Mouse (Mus musculus) heart, adult 2 months (tissue): ENCODE measurements around the gene 4921517D22Rik. TPM values are rescaled to one million over a fixed set of nuclear protein-coding genes. Genes with fewer than 3 reads are reported as not detected.

Experiments
- DNase-seq, 2 experiments: peaks; one replicate each; pipeline ENCODE4 v3.0.0; 2021
- H3K27ac ChIP-seq: fragments of 200-600 bp; 2 replicates; pipeline ENCODE4 v1.8.1; 2022
- H3K27me3 ChIP-seq: fragments of 200-500 bp; 2 replicates; pipeline ENCODE4 v1.6.1; 2012; ENCODE audit warnings: mild to moderate bottlenecking, low read length, inconsistent platforms, mixed read lengths; ENCODE audit not compliant: control insufficient read depth, insufficient read depth
- H3K36me3 ChIP-seq: fragments of 200-500 bp; 2 replicates; pipeline ENCODE4 v1.6.1; 2012; ENCODE audit warnings: low read length, inconsistent platforms; ENCODE audit not compliant: control insufficient read depth, insufficient read depth
- H3K4me1 ChIP-seq: fragments of 200-500 bp; 2 replicates; pipeline ENCODE4 v1.6.1; 2011; ENCODE audit warnings: low read length; ENCODE audit not compliant: control insufficient read depth, insufficient read depth
- H3K4me3 ChIP-seq: fragments of 200-600 bp; 2 replicates; pipeline ENCODE4 v1.8.1; 2022
- H3K79me2 ChIP-seq: fragments of 200-500 bp; replicated peaks from 2 replicates; pipeline ENCODE4 v1.6.1; 2012; ENCODE audit warnings: mild to moderate bottlenecking, inconsistent platforms, low read length, moderate library complexity, mixed read lengths; ENCODE audit not compliant: control insufficient read depth, insufficient read depth
- H3K9ac ChIP-seq: fragments of 200-500 bp; 2 replicates; pipeline ENCODE4 v1.6.1; 2012; ENCODE audit warnings: low read depth, mild to moderate bottlenecking, control low read depth, inconsistent platforms, low read length, mixed read lengths
- CTCF ChIP-seq: fragments of 200-600 bp; IDR thresholded peaks from 2 replicates; pipeline ENCODE4 v1.8.1; 2022; ENCODE audit warnings: antibody characterized with exemption, mild to moderate bottlenecking, moderate library complexity
- EP300 ChIP-seq: fragments of 200-500 bp; IDR thresholded peaks from 2 replicates; pipeline ENCODE4 v1.6.1; 2011; ENCODE audit warnings: low read depth, low read length, control low read depth; ENCODE audit not compliant: insufficient read depth
- POLR2A ChIP-seq: fragments of 200-500 bp; IDR thresholded peaks from 2 replicates; pipeline ENCODE4 v1.6.1; 2011; ENCODE audit warnings: mild to moderate bottlenecking, low read depth, low read length, control low read depth; ENCODE audit not compliant: insufficient read depth
- WGBS: fragments of 180-500 bp; shearing (Covaris S2); methylation state at CpG from one replicate; pipeline ENCODE4 v1.1.7; 2018; 5-methylcytosine and 5-hydroxymethylcytosine counted together
- intact Hi-C: fragments of 180-260 bp; cut with DNase I; formaldehyde crosslinking; loops from one replicate; pipeline ENCODE4 v1.15.1; 2025
- polyA plus RNA-seq: library from polyadenylated mRNA; depleted of rRNA; stranded (reverse); fragments of >200 nt; gene quantifications from 2 replicates; pipeline ENCODE4 v1.2.3, GENCODE M21; 2012
- total RNA-seq, 2 experiments: library from RNA; stranded (reverse); gene quantifications; 2 replicates each; pipeline ENCODE4 v1.2.3; 2021

4921517D22Rik gene
- total and polyA plus RNA-seq, 3 experiments = not detected

DNA sequence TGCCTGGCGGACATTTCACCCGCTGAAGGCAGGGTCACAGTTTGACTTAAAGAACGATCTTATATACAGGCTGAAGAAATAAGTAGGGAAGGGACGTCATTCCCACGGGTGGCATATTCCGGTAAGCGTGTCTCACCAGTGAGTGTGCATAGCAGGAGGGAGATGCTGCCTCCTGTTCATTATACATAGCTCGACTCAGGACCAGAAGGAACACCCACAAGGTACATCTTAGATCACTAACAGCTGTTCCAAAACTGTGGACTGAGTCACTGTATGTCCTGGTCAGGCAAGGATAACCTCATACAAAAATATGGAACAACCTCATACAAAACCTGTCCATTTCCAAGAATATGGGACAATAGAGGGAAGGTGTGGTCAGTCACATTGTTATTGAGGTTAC lies 5.2 kb upstream of the 4921517D22Rik start:
- Histone ChIP-seq H3K79me2 (no peaks in the 10 kb centered on the region), H3K9ac (no peak overlapping the region), H3K36me3 (no peaks in the 10 kb centered on the region), H3K27ac (no peak overlapping the region), H3K4me1 (peaks cover under 1% of the 10 kb centered on the region; the same call in 1 of the 2 replicates), H3K4me3 (no peak overlapping the region), H3K27me3 (no peaks in the 10 kb centered on the region)
- intact Hi-C loops = no loop called here
- TF ChIP-seq CTCF (no peak), POLR2A (no peak), EP300 (no peak)
- WGBS = 94% methylated on average over 8 of the region's 8 CpGs
- DNase-seq = no peak

DNA sequence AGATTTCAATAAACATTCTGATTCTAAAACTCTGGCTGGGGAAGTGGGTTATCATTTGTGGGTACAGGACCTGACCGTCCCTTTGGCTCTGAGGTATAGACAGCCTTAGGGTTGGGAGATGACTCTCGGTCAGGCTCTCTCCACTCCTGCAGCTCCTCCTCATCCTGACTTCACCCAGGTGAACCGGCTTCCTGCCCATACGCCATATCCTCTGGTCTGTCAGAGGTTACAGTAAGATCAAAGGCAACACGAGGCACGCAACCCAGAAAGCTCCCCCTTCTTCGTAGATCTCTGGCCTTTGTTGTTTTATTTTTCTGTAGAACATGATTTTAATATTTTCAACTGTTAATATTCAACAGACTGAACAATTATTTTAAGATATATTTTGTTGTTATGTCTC lies 1.9 kb upstream of the 4921517D22Rik start:
- intact Hi-C loops = no loop called here
- TF ChIP-seq CTCF (no peak), EP300 (no peak), POLR2A (no peak)
- 86% methylated on average over 7 of the region's 7 CpGs for WGBS
- Histone ChIP-seq H3K9ac (no peak overlapping the region), H3K27ac (no peak overlapping the region), H3K27me3 (no peaks in the 10 kb centered on the region), H3K4me1 (no peaks in the 10 kb centered on the region), H3K79me2 (no peaks in the 10 kb centered on the region), H3K36me3 (no peaks in the 10 kb centered on the region), H3K4me3 (no peak overlapping the region)
- DNase-seq = no peak

GRCm38 (mm10) chr13:59691478-59691877 lies 2.4 kb downstream of the 4921517D22Rik start:
- H3K9ac ChIP-seq = no peak overlapping the region
- WGBS = 84% methylated on average over 10 of the region's 10 CpGs
- H3K36me3 ChIP-seq = no peaks in the 10 kb centered on the region
- DNase-seq = no peak
- H3K4me1 ChIP-seq = no peaks in the 10 kb centered on the region
- no peak overlapping the region for H3K27ac ChIP-seq
- intact Hi-C loops = no loop called here
- H3K4me3 ChIP-seq = no peak overlapping the region
- no peaks in the 10 kb centered on the region for H3K79me2 ChIP-seq
- TF ChIP-seq CTCF = no peak
- no peak for TF ChIP-seq EP300
- TF ChIP-seq POLR2A = no peak
- no peaks in the 10 kb centered on the region for H3K27me3 ChIP-seq

DNA sequence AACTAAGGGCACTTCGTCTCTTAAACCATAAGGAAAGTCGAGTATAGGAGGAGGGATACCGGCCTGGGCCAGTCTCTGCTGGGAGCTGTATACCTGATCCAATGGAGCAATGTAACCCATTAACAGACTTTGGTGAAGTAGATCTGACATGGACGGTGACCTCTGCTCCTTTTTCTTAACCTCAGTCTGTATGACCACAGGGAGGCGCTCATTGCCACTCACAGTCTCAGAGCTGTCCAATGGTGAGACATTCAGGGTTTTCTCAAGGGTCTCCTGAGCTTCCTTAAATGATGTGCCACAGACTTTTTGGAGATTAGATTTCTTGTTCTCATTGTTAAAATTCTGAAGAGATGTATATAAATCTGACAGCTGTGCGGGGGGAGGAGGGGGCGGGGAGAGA lies 3.3 kb downstream of the 4921517D22Rik start:
- Histone ChIP-seq H3K36me3 (no peaks in the 10 kb centered on the region), H3K27me3 (no peaks in the 10 kb centered on the region), H3K4me3 (no peak overlapping the region), H3K4me1 (no peaks in the 10 kb centered on the region), H3K79me2 (no peaks in the 10 kb centered on the region), H3K9ac (no peak overlapping the region), H3K27ac (no peak overlapping the region)
- no peak for DNase-seq
- 84% methylated on average over 7 of the region's 7 CpGs for WGBS
- intact Hi-C loops = no loop called here
- TF ChIP-seq EP300 (no peak), CTCF (peak; percentile 18)

DNA sequence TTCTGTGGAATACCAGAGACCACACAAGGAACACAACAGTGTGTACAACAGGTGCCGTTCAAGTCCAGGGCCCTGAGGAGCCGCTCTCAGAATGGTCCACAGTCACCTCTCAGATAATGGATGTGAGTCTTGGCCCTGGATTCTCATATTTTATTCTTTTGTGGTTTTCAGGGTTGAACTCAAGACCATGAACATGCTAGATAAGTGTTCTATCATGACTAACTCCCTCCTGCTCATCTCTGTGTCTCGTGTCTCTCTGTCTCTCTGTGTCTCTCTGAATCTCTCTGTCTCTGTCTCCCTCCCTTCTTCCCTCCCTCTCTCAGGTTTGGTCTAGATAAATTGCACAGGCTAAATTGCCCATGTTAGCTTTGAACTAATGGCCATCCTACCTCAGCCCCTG lies 4.1 kb downstream of the 4921517D22Rik start:
- Histone ChIP-seq H3K4me3 (no peak overlapping the region), H3K27me3 (no peaks in the 10 kb centered on the region), H3K27ac (no peak overlapping the region), H3K36me3 (no peaks in the 10 kb centered on the region), H3K9ac (no peak overlapping the region), H3K79me2 (no peaks in the 10 kb centered on the region), H3K4me1 (no peaks in the 10 kb centered on the region)
- DNase-seq = no peak
- 90% methylated on average over 3 of the region's 3 CpGs for WGBS
- TF ChIP-seq EP300 (no peak), POLR2A (no peak), CTCF (no peak)
- intact Hi-C loops = no loop called here

- no peaks in the 10 kb centered on the region for H3K36me3 ChIP-seq
- no peaks in the 10 kb centered on the region for H3K4me1 ChIP-seq
- H3K9ac ChIP-seq = no peak overlapping the region
- no peak for DNase-seq
- intact Hi-C loops = no loop called here
- H3K4me3 ChIP-seq = no peak overlapping the region
- H3K27me3 ChIP-seq = no peaks in the 10 kb centered on the region
- no peaks in the 10 kb centered on the region for H3K79me2 ChIP-seq
- 74% methylated on average over 9 of the region's 9 CpGs for WGBS
- TF ChIP-seq EP300 (no peak), CTCF (no peak), POLR2A (no peak)
- no peak overlapping the region for H3K27ac ChIP-seq
Measured at GRCm38 (mm10) chr13:59689313-59689712, 4.6 kb downstream of the 4921517D22Rik start.
